Mouse (Mus musculus) bone marrow macrophage, adult 2 months (primary cell): Measurements from ENCODE around the gene Cdsn. TPM values are rescaled to one million over a fixed set of nuclear protein-coding genes. Genes with fewer than 3 reads are reported as not detected.

Source experiments
- H3K27ac ChIP-seq: 2 replicates; pipeline ENCODE4 v1.5.1; 2012; ENCODE audit warnings: low read depth, low read length; ENCODE audit not compliant: insufficient read depth
- H3K4me1 ChIP-seq: 2 replicates; pipeline ENCODE4 v1.6.1; 2012; ENCODE audit warnings: low read length; ENCODE audit not compliant: control insufficient read depth, insufficient read depth
- H3K4me3 ChIP-seq: 2 replicates; pipeline ENCODE4 v1.5.1; 2012; ENCODE audit warnings: mild to moderate bottlenecking, low read length, moderate library complexity; ENCODE audit not compliant: insufficient read depth
- CTCF ChIP-seq: IDR thresholded peaks from 2 replicates; pipeline ENCODE4 v1.5.1; 2012; ENCODE audit warnings: low read depth, mild to moderate bottlenecking, low read length, moderate library complexity
- POLR2A ChIP-seq: IDR thresholded peaks from 2 replicates; pipeline ENCODE4 v1.6.1; 2012; ENCODE audit warnings: mild to moderate bottlenecking, low read depth, low read length, borderline replicate concordance
- polyA plus RNA-seq: library from polyadenylated mRNA; stranded (reverse); fragments of >200 nt; gene quantifications from 2 replicates; pipeline ENCODE4 v1.2.4, GENCODE M21; 2012; ENCODE audit not compliant: missing spikeins, insufficient read depth, insufficient read length

The Cdsn gene
- polyA plus RNA-seq, 1 experiment, result 0.27 TPM

DNA sequence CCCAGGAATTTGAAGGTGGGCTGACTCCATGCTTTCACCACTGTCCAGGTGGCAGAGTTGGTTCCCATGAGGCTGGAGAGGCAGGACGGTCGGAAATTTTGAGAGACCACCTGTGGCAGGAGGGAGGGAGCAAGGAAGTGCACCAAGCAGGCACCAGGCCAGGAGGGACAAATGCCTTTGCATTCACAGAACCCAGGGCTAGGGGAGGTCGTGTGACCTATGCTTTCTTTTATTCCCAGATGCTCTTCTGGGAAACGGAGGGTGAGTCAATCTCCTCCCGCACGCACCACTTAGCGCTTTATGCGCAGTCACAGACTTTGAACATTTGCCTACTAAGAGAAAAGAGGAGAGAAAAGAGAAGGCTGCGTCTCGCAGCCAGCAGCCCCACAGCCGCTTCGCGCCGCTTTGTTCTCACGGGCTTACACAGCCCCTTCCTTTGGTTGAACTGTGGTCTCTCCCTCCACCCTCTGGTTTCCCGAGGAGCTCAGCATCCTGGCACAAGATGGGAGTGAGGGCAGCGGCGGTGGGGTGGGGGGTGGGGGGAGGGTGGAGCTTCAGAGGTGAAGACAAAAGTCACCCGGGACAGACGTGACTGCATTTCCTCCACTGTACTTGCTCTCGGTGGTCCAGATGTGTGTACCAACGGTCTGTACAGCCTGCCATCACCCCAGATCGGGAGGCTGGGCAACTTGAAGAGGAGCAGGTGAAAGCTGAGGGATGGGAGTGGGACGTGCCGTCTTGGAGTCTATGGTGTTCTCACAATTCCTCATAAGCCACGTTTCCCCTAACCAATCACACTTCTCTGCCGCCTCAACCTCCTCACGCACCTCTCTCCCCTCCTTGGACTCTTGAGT lies 17.4 kb downstream of the Cdsn start:
- Histone ChIP-seq H3K4me1 (no peaks in the 10 kb centered on the region), H3K4me3 (no peak overlapping the region), H3K27ac (no peak overlapping the region)
- TF ChIP-seq CTCF (no peak), POLR2A (no peak)

DNA sequence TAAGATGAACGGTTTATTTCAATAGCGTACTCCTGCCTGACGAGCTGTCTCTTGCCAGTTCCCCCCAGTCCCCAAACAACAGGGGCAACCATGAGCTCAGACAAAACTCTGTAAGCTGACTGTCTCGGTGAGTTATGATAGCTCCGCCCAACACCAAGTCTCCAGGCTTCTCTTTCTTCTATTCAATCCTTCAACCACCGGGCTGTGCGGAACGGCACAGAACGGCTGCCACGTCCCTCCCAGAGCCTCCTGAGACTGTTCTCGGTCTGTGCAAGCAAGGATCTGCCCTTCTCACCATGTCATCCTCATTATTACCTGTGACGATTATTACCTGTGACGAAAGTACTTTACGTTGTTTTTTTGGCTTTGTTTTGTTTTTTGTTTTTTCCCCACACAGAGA lies 18.9 kb downstream of the Cdsn start:
- H3K4me3 ChIP-seq, result no peak overlapping the region
- H3K4me1 ChIP-seq, result no peaks in the 10 kb centered on the region
- H3K27ac ChIP-seq, result no peak overlapping the region
- TF ChIP-seq POLR2A, result no peak
- no peak for TF ChIP-seq CTCF

DNA sequence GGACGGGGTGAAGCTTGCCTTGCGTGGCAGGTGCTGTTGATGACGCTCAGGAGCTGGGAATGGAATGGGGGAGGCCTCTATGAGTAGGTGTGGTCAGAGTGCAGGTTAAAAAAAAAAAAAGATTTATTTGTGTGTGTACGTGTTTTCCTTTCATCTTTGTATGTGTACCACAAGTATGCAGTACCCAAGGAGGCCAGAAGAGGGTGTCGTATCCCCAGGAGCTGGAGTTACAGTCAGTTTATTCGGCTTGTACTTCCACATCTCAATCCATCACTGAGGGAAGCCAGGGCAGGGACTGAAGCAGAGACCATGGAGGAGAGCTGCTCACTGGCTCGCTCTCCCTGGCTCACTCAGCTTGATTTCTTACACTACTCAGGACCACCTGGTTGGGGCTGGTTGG lies 19.5 kb downstream of the Cdsn start:
- no peaks in the 10 kb centered on the region for H3K4me1 ChIP-seq
- no peak overlapping the region for H3K4me3 ChIP-seq
- TF ChIP-seq POLR2A (no peak), CTCF (no peak)
- no peak overlapping the region for H3K27ac ChIP-seq

DNA sequence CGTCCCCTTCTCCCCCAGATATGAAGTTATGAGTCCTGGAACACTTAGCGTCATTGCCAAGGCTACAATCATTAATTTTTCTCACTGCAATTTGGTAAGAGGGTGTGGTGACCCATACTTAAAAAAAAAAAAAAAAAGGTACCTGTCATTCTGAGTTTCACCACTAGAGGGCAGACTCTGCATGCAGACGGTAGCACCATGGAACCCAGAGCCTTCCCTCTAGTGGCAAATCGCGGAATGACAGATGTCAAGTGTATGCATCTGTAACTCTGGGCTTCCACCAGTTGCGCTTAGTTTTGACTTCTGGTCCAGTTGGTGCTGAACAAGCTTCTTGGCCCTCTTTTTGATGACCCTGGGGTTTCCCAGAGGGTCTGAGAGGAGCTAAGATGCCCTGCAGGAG lies 26.3 kb downstream of the Cdsn start:
- no peaks in the 10 kb centered on the region for H3K4me1 ChIP-seq
- H3K27ac ChIP-seq, result no peak overlapping the region
- peak; percentile 99 for TF ChIP-seq CTCF
- TF ChIP-seq POLR2A, result no peak
- H3K4me3 ChIP-seq, result no peak overlapping the region

DNA sequence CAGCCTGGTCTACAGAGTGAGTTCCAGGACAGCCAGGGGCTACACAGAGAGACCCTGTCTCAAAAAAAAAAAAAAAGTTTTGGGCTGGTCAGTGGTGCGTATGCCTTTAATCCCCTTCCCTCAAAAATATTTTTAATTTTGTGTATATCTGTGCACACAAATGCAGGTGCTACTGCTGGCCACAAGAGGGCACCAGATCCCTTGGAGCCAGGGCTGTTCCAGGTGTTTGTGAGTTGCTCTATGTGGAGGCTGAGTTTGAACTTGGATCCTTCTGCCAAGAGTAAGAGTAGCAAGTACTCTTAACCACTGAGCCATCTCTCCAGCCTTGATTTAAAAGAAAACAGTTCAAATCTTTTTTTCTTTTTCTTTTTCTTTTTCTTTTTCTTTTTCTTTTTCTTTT lies 31.0 kb downstream of the Cdsn start:
- TF ChIP-seq POLR2A (no peak), CTCF (peak; percentile 69)
- Histone ChIP-seq H3K4me1 (no peaks in the 10 kb centered on the region), H3K27ac (no peak overlapping the region), H3K4me3 (no peak overlapping the region)

DNA sequence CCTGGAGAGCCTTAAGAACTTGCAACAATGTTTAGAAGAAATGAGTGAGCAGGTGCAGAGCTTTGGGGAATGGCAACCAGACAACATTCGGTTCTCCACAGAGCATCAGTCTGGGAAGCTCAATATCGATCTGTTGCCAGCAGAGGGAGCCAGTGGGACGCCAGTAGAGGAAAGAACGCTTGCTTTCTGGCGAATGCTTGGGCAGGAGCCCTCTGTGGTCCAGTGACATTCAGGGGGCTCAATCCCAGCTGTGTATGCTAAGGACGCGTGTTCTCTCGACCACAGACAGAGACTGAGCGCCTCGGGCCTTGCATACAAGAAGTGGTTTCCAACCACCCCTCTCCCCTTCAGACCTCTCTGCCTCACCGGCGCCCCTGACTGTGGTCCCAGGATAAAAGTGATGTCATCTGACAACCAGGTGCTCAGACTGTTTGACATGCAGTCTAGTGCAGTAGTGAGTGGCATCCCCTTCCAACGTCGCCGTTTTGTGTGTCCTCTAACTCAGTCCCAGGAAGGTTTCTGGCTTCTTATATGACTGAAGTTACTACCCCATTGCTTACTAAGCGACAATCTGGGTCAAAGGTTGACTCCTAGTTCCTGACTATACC lies 32.5 kb downstream of the Cdsn start:
- Histone ChIP-seq H3K27ac (no peak overlapping the region), H3K4me3 (no peak overlapping the region), H3K4me1 (no peaks in the 10 kb centered on the region)
- no peak for TF ChIP-seq POLR2A
- peak; percentile 47; the same call in 1 of the 2 replicates for TF ChIP-seq CTCF

DNA sequence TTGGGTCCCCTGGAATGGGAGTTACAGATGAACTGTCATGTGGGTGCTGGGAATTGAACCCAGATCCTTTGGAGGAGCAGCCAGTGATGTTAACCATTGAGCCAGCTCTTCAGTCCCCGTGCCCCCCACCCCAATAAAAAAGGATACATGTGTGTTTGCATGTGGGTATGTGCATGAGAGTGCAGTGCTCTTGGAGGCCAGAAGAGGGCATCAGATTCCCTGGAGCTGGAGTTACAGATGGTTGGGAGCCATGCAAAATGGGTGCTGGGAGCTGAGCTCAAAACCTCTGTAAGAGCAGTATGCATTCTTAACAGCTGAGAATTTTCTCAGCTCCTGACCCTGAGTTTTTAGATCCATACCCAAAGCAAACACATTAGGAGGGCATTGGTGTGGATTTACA lies 35.4 kb downstream of the Cdsn start:
- H3K27ac ChIP-seq, result no peak overlapping the region
- no peak overlapping the region for H3K4me3 ChIP-seq
- peaks cover 3% of the 10 kb centered on the region; the same call in 1 of the 2 replicates for H3K4me1 ChIP-seq
- TF ChIP-seq POLR2A (no peak), CTCF (no peak)

DNA sequence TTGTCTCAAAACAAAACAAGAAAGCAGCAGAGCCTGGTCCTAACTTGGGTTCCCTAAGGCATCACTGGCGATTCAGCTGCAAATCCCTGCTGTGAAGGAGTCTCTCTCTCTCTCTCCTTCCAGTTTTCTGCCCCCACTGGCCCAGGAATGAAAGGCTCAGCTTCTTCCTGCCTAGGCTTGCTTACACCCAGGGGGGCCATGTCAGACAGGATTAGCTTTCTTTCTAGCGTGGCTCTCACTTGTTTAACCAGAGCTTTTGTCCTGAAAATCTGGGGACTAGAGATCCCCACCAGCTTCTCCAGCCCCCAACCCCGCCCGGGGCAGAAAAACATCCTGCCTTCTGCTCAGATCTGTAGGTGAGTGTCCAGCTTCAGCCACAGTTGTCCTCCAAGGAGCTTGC lies 36.5 kb downstream of the Cdsn start:
- no peak overlapping the region for H3K27ac ChIP-seq
- no peak overlapping the region for H3K4me3 ChIP-seq
- TF ChIP-seq POLR2A, result no peak
- TF ChIP-seq CTCF, result no peak
- H3K4me1 ChIP-seq, result peaks cover 3% of the 10 kb centered on the region; the same call in 1 of the 2 replicates

DNA sequence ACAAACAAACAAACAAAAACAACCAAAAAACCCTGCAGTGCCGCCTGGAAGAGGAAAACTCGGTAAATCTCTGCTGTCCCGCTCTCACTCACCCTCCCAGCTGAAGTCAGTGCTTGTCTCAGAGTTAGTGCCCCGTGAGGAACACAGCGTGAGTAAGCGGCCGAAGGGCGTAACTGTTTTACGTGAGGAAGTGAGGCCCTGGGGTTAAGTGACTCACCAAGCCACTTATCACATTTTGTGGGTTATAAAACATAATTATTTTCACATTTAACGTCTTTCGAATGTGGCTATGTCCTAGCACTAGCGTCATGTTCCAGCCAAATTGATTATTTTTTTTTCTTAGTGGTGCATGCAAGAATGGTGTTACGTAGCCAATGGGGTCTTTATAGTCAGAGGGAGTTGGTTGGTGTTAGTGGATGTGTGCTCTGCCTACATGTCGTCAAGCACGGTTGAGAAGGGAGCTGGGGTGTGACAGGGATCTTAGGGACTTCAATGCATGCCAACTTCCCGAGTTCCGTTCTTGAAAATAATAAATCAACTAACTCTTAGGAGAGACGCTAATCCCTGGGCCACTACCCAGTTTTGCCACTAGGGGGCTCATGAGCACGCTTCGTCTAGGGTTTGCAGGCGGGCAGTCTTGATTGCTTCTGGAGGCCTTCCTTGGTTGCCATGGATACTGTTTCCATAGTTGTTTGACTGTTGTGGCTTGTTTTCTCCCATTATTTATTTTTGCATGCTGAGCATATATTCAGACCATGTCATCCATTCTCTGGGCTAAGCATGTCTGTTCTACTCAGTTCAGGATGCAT lies 38.7 kb downstream of the Cdsn start:
- Histone ChIP-seq H3K4me1 (peaks cover 3% of the 10 kb centered on the region; the same call in 1 of the 2 replicates), H3K4me3 (no peak overlapping the region), H3K27ac (no peak overlapping the region)
- TF ChIP-seq POLR2A (no peak), CTCF (peak; percentile 96)

DNA sequence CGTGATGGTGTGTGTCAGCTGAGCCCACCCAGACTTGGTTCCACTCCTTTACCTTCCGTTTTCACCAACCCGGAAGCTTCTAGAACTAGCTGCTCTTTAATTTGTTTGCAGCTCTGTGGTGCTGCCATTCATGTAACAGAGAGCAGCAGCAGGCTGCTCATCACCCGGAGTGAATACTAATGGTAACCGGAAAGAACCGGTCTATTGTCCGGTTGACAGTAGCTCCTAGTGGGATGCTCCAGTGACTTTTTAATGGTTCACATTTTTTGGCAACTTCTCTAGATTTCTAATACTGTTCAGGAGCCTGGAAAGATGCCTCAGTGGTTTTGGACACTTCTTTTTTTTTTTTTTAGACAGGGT lies 39.3 kb downstream of the Cdsn start:
- Histone ChIP-seq H3K4me3 (no peak overlapping the region), H3K27ac (no peak overlapping the region), H3K4me1 (peaks cover 3% of the 10 kb centered on the region; the same call in 1 of the 2 replicates)
- no peak for TF ChIP-seq POLR2A
- no peak for TF ChIP-seq CTCF
